Mouse (Mus musculus) stomach, postnatal 0 days (tissue): ENCODE results near the gene Akap13.

Experiments used
- CTCF ChIP-seq: IDR thresholded peaks from 2 replicates; pipeline ENCODE4 v1.5.1; 2016; ENCODE audit warnings: antibody characterized with exemption, low read depth, mild to moderate bottlenecking, moderate library complexity
- EP300 ChIP-seq: optimal IDR thresholded peaks from 2 replicates; pipeline ENCODE3; 2016; ENCODE audit warnings: antibody characterized with exemption

DNA sequence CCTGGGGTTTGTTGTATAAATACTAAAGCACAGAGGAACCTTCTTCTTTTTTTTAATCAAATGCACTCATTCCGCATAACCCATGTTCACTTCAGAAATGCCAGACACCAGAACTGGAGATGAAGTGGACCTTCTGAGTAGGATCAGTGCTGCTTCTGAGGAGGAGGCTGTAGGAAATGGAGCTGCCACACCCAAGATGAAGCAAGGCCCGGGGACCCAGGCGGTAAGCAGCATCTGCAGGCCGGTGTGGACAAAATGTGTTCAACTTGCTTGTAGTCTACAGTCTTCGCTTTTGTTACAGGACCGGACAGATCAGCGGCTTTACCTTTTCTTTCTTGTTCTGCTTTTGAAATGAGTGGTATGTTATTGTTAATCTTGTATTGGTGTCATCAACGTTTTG lies 159.5 kb downstream of the Akap13 start:
- TF ChIP-seq CTCF: no peak
- TF ChIP-seq EP300: no peak
